Mouse (Mus musculus) megakaryocyte, embryonic 14.5 days (primary cell): ENCODE results near the gene Clta.

Experiments
- FLI1 ChIP-seq: IDR thresholded peaks from 2 replicates; pipeline ENCODE4 v1.6.1; 2012; ENCODE audit warnings: low read length, inconsistent platforms, mixed read lengths
- GATA1 ChIP-seq: IDR thresholded peaks from 3 replicates; pipeline ENCODE4 v1.6.1; 2012; ENCODE audit warnings: mixed read lengths, low read length, inconsistent platforms, borderline replicate concordance

GRCm38 (mm10) chr4:44072873-44073441 is 68.7 kb downstream of the Clta start:
- TF ChIP-seq FLI1 (no peak), GATA1 (no peak)
